Mouse (Mus musculus): ENCODE results near the gene Chid1. TPM values are rescaled to one million over a fixed set of nuclear protein-coding genes. Genes with fewer than 3 reads are reported as not detected.
A peak's percentile ranks its signal among the peaks of the same experiment; 100 is the strongest.

Chid1 gene
- total RNA-seq, 2 experiments from 2014 or later = 83.1 to 85.1 TPM

GRCm38 (mm10) chr7:141569283-141569803, 29.7 kb upstream of the Chid1 start:
- no peak overlapping the region for H3K4me3 ChIP-seq
- no peak for TF ChIP-seq CTCF (conservative IDR thresholded peaks at IDR 0.05)
- no peak for DNase-seq (ENCODE audit: low spot score in 2 of 2)
- H3K27ac ChIP-seq = peak overlapping the region; percentile 33; the same call in 1 of the 2 replicates

- Histone ChIP-seq H3K4me3 (no peak overlapping the region), H3K27ac (peak overlapping the region; percentile 73; the same call in 1 of the 2 replicates)
- TF ChIP-seq CTCF (conservative IDR thresholded peaks at IDR 0.05) = no peak
- peak in 1 of 2 experiments; percentile 41 for DNase-seq (ENCODE audit: low spot score in 2 of 2)
These were observed 26.9 kb upstream of the Chid1 start for GRCm38 (mm10) chr7:141566587-141566986.

- DNase-seq (ENCODE audit: low spot score in 2 of 2) = no peak
- TF ChIP-seq CTCF (conservative IDR thresholded peaks at IDR 0.05) = no peak
These were observed 24.9 kb upstream of the Chid1 start for GRCm38 (mm10) chr7:141564561-141564960.

GRCm38 (mm10) chr7:141562852-141563427, 23.3 kb upstream of the Chid1 start:
- no peak for TF ChIP-seq CTCF (conservative IDR thresholded peaks at IDR 0.05)
- Histone ChIP-seq H3K27ac (peak overlapping the region; percentile 95), H3K4me3 (peak overlapping the region; percentile 94)
- peak in 1 of 2 experiments; percentile 47 for DNase-seq (ENCODE audit: low spot score in 2 of 2)

More at GRCm38 (mm10) chr7:141564561-141564960, 24.9 kb upstream of the Chid1 start:
- peak overlapping the region; percentile 95; the same call in 1 of the 2 replicates for H3K27ac ChIP-seq
- peak overlapping the region; percentile 27 for H3K4me3 ChIP-seq

GRCm38 (mm10) chr7:141562421-141562851, 22.8 kb upstream of the Chid1 start:
- peak overlapping the region; percentile 94 for H3K4me3 ChIP-seq
- DNase-seq (ENCODE audit: low spot score in 2 of 2) = no peak
- TF ChIP-seq CTCF (conservative IDR thresholded peaks at IDR 0.05) = no peak
- peak overlapping the region; percentile 95 for H3K27ac ChIP-seq

GRCm38 (mm10) chr7:141561682-141562391, 22.2 kb upstream of the Chid1 start, which contains the start of gene Ap2a2:
TSS of gene Ap2a2 (plus strand) at chr7:141562173.
- peak; percentile 28; the same call in 1 of the 2 replicates for TF ChIP-seq CTCF (conservative IDR thresholded peaks at IDR 0.05)
- peak; percentile 87 to 89 for DNase-seq (ENCODE audit: low spot score in 2 of 2)
- peak within 1 kb of the TSS; percentile 95 for H3K27ac ChIP-seq

GRCm38 (mm10) chr7:141560471-141560870, 20.8 kb upstream of the Chid1 start:
- no peak overlapping the region for H3K27ac ChIP-seq
- DNase-seq (ENCODE audit: low spot score in 2 of 2) = no peak
- no peak for TF ChIP-seq CTCF (conservative IDR thresholded peaks at IDR 0.05)
- no peak overlapping the region for H3K4me3 ChIP-seq

More at GRCm38 (mm10) chr7:141561682-141562391, 22.2 kb upstream of the Chid1 start, which contains the start of gene Ap2a2:
- peak within 1 kb of the TSS; percentile 94 for H3K4me3 ChIP-seq

GRCm38 (mm10) chr7:141559726-141560325, 20.2 kb upstream of the Chid1 start:
- TF ChIP-seq CTCF (conservative IDR thresholded peaks at IDR 0.05) = no peak
- H3K27ac ChIP-seq = no peak overlapping the region
- H3K4me3 ChIP-seq = no peak overlapping the region
- no peak for DNase-seq (ENCODE audit: low spot score in 2 of 2)

- Histone ChIP-seq H3K4me3 (no peak overlapping the region), H3K27ac (no peak overlapping the region)
- no peak for TF ChIP-seq CTCF (conservative IDR thresholded peaks at IDR 0.05)
- no peak for DNase-seq (ENCODE audit: low spot score in 2 of 2)
These were observed 19.3 kb upstream of the Chid1 start for GRCm38 (mm10) chr7:141558946-141559345.

GRCm38 (mm10) chr7:141558329-141558776, 18.7 kb upstream of the Chid1 start:
- no peak for TF ChIP-seq CTCF (conservative IDR thresholded peaks at IDR 0.05)
- Histone ChIP-seq H3K27ac (no peak overlapping the region), H3K4me3 (no peak overlapping the region)
- no peak for DNase-seq (ENCODE audit: low spot score in 2 of 2)

GRCm38 (mm10) chr7:141550464-141550863, 10.8 kb upstream of the Chid1 start:
- DNase-seq (ENCODE audit: low spot score in 2 of 2) = no peak
- no peak for TF ChIP-seq CTCF (conservative IDR thresholded peaks at IDR 0.05)
- H3K4me3 ChIP-seq = no peak overlapping the region
- no peak overlapping the region for H3K27ac ChIP-seq

GRCm38 (mm10) chr7:141549432-141550061, 9.9 kb upstream of the Chid1 start:
- TF ChIP-seq CTCF (conservative IDR thresholded peaks at IDR 0.05) = no peak
- Histone ChIP-seq H3K27ac (no peak overlapping the region), H3K4me3 (no peak overlapping the region)
- DNase-seq (ENCODE audit: low spot score in 2 of 2) = no peak

Data from layer of hippocampus, adult 2 months (tissue).